Mouse (Mus musculus): ENCODE data around the gene Dck. TPM values are rescaled to one million over a fixed set of nuclear protein-coding genes. Genes with fewer than 3 reads are reported as not detected.
A peak's percentile ranks its signal among the peaks of the same experiment; 100 is the strongest.

Dck gene
- total RNA-seq, 1 experiment from 2014 or later: 44.4 TPM

DNA sequence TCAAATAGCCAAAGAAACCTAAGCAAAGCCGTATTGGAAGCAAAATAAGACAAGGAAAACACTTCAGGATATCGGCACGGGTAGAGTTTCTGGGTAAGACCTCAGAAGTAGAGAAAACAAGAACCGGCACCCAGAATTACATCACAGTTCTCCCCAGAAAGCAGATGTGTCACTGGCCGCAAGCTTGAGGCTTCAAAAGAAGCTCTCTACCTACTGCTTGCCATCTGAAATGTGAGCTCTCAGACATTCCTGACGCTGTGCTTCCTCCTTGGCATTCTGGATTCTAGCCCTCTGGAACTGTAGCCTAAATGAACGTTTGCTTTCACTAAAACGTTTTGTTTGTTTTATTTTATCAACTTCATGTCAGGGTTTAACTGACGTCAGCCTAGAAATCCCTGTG, 25.9 kb downstream of the Dck start:
- ATAC-seq (replicated peaks; ENCODE audit: low read depth, poor library complexity, severe bottlenecking): no peak

DNA sequence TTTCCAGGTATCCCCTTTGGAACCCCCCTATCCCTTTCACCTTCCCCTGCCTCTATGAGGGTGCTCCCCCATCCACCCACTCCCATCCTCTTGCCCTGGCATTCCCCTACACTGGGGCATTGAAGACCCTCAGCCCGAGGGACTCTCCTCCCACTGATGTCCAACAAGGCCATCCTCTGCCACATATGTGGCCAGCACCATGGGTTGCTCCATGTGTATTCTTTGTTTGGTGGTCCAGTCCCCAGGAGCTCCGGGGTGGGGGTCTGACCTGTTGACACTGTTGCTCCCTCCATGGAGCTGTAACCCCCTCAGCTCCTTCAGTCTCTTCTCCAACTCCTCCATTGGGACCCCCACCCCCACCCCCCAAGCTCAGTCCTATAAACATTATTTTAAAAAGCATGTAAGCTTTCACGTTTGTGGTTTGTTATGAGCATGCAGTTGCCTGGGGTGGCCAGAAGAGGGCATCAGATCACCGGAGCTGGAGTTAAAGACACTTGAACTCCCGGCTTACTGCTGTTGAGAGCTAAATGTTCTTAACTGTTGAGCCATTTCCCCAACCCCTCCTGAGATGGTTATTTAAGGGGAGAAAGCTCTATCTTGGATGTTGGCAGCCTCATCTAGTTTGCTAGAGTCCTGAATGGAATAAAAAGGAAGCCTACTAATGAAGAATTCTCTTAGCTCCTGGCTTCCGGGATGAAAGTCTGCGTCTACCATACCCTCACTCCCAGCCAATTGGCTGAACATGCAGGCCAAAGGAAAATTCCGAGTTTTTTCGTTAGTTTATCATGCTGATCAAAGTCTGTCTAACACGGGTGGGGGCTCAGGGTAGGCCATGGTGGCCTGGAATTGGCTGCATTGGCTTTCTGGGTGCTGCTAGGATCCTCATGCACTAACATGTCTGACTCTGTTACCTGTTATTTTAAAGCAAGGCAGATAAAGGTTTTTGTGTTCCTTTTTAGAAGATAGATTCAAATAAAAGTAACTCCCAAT, 26.8 kb downstream of the Dck start:
- ATAC-seq (replicated peaks; ENCODE audit: low read depth, poor library complexity, severe bottlenecking): peak; percentile 95

DNA sequence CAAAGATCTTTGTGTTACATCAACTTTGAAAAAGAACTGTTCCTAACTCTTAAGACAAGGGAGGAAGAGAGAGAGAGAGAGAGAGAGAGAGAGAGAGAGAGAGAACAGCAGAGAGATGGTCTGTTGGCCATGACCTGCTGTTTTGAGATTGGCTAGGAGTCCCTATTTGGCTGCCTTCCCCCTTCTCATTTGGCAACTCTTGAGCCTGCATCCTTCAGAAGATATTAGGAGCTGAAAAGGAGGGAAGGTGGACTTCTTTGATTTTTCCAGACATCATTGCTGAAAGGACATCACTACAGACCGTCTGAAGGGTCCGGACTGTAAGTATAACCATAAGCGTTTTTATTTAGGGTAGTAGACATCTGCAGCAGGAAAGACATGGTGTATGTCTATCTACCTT, 28.9 kb downstream of the Dck start:
- no peak for ATAC-seq (replicated peaks; ENCODE audit: low read depth, poor library complexity, severe bottlenecking)

DNA sequence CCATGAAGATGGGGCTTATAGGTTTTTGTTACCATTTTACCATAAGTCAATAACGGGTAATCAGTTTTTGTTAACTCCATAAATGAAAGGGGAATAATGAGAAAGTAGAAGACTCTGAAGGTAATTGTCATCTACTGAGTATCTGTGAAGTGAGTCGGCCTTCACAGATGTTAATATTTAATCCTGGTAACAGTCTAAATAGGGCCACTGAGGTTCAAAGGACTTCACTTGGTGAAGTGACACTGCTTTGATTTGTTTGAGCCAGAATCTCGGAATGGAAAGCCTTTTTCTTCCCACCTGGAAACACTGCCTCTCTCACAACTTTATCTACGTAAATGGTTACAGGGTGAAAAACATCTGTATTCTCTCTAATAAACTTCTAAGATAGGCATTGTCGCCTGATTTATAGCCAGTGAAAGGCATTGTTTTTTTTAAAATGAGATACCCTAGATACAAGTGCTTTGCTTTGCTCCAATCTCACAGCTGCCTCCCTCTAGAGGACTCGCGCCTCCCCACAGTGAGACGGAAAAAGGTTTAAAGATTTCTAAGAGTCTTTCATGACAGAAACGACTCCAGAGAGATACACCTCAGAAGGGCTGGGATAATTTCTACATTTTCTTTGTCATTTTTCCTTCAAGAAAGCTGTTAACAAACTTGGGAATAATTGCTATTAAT, 31.3 kb downstream of the Dck start:
- no peak for ATAC-seq (replicated peaks; ENCODE audit: low read depth, poor library complexity, severe bottlenecking)

DNA sequence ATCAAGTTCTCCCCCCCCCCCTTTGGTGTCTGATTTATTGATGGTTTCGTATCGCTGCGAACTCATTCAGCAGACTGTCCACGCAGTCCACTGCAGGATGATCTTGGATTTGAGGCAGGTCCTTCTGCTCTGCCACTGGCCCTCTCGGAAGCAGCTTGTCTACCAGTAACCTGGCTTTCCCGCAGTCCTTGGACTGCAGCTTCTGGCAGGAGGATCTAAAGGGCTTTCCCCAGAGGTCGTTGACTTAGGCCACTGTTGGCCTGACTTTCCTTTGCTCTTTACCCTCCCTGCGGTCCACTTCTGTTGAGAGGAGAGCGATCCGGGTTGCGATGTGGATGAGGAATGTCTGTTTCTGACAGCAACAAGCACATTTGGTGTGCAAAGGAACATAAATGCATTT, 31.8 kb downstream of the Dck start:
- ATAC-seq (replicated peaks; ENCODE audit: low read depth, poor library complexity, severe bottlenecking): no peak

DNA sequence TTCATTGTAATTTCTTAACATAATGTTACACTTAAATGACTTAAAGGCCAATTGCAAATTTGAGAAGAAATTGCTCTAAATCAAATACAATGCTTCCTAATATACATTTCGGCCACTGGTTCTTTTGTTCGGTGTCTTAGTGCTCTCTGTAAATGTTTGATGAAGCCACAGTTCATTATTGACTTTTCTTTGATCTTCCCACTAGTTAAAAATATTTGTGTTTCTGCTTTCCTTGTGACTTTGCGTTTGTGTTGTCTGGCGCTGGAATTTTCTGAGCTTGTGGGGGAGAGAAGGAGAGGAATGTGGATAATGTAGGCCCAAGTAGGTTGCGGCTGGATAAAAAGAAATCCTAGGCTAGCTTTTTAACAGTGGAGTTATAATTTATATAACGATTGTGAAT, 32.3 kb downstream of the Dck start:
- ATAC-seq (replicated peaks; ENCODE audit: low read depth, poor library complexity, severe bottlenecking): no peak

DNA sequence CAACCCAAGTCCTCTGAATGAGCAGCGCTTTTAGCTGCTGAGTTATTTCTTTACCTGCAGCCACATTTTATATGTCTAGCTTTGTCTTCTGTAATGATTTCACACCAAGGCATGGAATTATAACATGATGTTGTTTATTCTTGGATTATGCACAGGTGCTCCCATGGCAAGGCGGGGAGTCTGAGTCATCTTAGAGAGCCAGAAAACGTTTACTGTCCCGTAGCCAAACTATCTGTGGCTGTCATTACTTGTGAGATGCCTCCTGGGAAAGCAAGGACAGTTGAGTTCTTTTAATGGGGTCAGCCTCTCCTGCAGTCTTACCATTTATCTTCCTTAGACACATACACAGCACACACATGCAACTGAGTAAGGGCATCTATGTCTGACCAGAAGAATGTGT, 40.8 kb downstream of the Dck start:
- ATAC-seq (replicated peaks; ENCODE audit: low read depth, poor library complexity, severe bottlenecking): no peak

DNA sequence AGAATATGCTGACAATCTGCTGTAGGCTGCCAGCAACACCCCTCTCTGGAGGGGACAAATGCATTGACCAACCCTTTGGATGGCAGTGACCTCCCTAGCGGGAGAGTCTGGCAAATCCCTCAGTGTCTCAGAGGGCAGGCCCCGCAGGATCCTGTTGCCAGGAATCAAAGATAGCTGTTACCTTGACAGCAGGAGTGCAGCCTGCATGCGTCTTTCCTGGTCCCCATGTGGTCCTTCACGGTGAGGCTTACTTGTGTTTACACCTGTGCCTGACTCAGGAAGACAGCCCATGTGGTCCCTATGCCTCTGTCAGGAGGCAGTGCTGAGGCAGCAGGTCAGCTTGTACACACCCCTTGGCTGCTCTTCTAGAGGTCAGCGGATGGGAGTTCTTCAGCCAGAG, 41.5 kb downstream of the Dck start:
- no peak for ATAC-seq (replicated peaks; ENCODE audit: low read depth, poor library complexity, severe bottlenecking)

DNA sequence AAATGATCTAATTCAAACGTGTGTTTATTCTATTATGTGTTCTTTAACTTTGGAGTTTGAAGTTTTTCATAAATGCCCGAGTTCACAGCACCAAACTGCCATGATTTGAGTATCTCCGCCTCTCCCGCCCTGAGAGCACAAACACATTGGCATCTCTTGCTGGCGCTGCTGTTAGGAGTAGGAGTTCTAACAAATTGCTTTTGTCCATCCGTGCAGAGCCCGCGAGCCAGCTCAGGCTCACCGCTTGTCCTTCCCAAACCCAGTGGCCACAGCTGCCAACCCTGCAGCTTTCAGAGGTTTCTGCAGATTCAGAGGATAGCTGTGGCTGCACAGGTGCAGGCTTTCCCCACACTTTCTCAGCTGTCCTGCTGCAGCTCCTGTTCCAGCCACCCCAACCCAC, 42.5 kb downstream of the Dck start:
- ATAC-seq (replicated peaks; ENCODE audit: low read depth, poor library complexity, severe bottlenecking): no peak

DNA sequence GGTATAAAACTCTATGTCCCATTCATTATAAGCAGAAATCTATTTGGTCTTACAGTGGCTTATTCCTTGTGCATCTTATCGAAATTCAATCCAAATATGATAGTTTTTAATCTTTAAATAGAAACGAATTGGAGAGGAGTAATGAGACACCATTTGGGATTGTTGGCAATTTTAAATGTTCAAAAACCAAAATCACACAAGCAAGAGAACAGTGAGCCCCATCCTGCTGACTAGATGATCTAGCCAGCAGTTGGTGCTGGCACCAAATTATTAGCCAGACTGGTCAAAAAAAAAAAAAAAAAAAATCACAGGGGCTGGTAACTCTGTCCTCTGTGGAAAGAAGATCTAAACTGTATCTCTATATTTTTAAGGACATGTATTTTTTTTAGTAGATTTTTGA, 48.4 kb downstream of the Dck start:
- no peak for ATAC-seq (replicated peaks; ENCODE audit: low read depth, poor library complexity, severe bottlenecking)

DNA sequence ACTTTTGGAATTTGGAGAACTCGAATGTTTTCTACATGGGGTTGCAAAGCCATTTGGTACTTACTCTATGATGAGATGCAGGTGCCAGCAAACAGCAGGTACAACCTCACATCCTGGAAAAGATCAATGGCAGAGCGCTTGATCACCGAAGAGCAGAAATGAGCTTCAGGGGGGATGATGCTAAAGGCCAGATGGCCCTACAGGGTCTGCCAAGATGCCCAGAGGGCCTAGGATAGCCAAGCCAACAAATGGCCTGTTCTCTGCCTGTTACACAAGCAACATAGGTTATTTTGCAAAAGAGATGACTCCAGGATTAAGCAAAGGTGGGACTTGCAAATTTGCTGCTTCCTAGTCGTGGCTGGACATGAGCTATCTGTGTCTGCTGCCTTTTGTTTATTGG, 49.8 kb downstream of the Dck start:
- no peak for ATAC-seq (replicated peaks; ENCODE audit: low read depth, poor library complexity, severe bottlenecking)

DNA sequence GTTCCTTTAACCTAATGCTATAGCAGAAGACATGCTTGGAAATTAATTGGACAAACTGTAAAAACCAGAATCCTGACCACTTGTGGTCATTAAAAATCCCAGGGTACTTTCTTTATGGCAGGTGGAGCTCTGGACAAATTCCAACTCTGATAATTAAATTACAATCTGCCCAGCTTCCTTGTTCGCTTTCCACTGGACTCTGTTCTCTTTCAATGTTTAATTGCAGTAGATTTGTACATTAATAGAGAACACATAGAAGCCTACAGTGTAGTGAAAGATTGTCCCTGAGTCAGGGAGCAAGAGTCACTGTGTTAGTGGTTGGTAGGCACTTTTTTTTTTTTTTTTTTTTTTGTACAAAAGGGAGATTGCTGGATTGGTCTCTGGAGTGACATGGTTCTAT, 56.7 kb downstream of the Dck start:
- ATAC-seq (replicated peaks; ENCODE audit: low read depth, poor library complexity, severe bottlenecking): no peak

DNA sequence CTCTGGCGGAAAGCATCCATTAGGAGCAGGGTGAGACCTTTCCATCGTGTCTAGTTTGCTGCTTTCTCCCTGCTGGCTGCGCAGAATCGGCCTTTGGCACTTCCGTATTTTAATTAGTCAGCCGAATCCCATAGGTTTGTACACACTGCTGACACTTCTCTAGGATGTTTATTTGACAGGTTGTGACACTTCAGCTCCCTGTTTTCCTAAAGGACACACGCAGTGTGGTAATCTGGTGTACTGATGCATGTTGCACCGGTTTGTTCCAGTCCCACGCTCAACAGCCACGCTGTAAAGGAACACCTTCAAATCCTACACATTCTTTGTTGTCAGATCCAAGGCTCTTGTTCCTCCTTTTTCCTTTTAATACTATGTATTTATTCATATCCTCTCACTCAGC, 60.0 kb downstream of the Dck start:
- ATAC-seq (replicated peaks; ENCODE audit: low read depth, poor library complexity, severe bottlenecking): no peak

DNA sequence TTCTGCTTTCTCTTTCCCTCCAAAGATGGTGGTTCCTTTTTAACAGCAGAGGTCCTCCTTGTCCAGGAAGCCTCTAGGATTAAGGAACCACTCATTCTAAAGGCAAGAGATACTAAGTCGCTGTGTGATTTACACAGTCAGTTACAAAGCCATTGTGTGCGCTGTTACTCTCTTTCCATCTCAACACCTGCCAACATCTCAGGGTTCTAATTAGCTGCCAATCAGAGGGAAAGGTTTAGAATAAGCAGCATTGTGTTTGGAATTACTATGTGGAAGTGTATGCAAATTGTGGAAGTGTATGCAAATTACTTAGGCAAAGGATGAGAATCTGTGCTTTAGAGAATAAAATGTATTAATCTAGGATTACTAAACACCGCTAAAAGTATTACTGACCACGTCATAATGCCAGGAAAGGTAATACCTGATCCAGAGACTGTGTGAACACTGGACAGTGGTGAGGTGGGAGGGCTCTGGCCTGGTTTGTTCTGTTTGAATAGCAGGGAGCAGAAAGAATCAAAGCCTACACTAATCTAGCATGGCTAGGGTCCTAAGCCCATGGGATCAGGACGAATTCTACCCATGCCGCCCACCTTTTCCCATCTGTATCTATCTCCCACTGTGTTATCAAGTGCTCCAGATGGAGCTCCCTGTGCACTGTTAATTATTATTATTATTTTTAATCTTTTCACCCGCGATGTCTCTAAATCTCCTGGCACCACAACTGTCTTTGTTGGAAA, 65.2 kb downstream of the Dck start:
- no peak for ATAC-seq (replicated peaks; ENCODE audit: low read depth, poor library complexity, severe bottlenecking)

DNA sequence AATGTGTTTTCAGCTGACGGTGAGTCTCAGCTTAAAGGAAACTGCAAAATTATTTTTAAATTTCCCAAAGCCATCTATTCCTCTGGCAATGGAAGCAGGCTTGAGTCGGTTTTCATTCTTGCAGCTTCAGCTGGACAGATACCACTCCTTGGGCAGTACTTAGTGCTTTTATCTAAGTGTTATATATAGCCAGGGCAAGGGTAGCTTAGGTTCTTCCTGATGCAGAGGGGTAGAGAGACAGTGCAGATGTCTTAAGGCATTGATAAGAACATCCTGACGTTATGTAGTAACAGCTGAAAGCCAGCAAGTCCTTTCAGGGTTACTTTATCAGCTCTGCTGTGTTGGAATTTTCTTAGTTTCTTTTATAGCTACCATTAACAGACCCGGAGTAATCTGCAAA, 66.1 kb downstream of the Dck start:
- ATAC-seq (replicated peaks; ENCODE audit: low read depth, poor library complexity, severe bottlenecking): no peak

DNA sequence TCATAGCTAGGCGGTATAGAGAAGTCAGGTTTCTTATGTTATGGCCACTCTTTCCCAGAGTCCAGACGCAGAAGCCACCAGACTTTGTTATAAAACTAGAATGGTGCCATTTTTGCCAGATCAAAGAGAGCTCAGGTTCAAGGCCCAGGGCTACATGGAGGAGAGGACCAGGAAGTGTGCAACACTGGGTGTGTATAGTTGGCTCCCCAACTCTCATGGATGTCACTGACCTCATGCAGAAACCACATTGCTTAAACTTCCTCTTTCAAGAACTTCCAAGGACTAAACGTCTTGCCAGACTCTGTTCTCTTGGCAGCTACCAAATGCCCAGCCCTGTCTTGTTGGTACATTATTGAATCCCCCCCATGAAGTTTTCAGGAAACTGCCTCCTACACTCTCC, 67.1 kb downstream of the Dck start:
- peak; percentile 99 for ATAC-seq (replicated peaks; ENCODE audit: low read depth, poor library complexity, severe bottlenecking)

Other genes starting within 250 kb of the Dck start
- gene Jchain, start 237.1 kb upstream of the Dck start, total RNA-seq (2017): 2.8 TPM in 1 of 2 replicates, not detected in the other
- 71.3 and 76.3 TPM in 2 replicates for gene Utp3, start 210.5 kb upstream of the Dck start, total RNA-seq (2017)
- gene Rufy3, start 200.0 kb upstream of the Dck start, total RNA-seq (2017): 14.8 and 15.9 TPM in 2 replicates
- 85.7 and 91.9 TPM in 2 replicates for gene Grsf1, start 88.8 kb upstream of the Dck start, total RNA-seq (2017)
- gene Mob1b, start 44.1 kb upstream of the Dck start, total RNA-seq (2017): 14.0 and 22.7 TPM in 2 replicates
- not detected in 2 replicates for gene Slc4a4, start 121.8 kb downstream of the Dck start, total RNA-seq (2017)

Measured in common myeloid progenitor, adult 5-6 weeks (primary cell).